Mouse (Mus musculus): ENCODE measurements at regions not wholly inside any gene's neighbourhood (a gene's known extent, or its start where the extent isn't known, plus 50 kb on each side); places are given as distances from the start of the nearest gene placed in this dataset.
A peak's percentile ranks its signal among the peaks of the same experiment; 100 is the strongest.

DNA sequence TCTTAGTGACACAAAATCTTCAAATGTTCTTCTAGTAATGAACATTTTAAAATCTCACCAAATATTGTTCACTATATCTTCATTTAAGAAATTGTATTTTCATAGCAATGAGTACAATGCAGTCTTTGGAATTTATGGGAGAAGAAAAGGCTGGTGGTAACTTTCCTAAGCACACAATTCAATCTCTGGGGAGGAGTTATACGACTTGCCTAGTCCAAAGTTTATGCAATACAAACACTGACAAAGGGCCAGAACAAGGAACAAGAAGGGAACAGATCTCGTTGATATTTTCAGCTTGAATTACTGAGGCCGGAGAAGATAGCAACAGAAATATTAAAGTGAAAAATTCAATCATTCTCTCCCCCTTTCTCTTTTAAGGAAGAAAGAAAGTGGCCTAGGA is 449.2 kb upstream of the Cited2 start:
- H3K36me3 ChIP-seq (ENCODE audit: insufficient read depth, low read length), result no peaks in the 10 kb centered on the region
- no peaks in the 10 kb centered on the region for H3K27me3 ChIP-seq (ENCODE audit: insufficient read depth, low read length)
- no peak for TF ChIP-seq POU5F1 (IDR thresholded peaks at IDR 0.05; ENCODE audit: borderline replicate concordance, low read length)
- no peak for TF ChIP-seq NANOG (IDR thresholded peaks at IDR 0.05; ENCODE audit: borderline replicate concordance, low read length)
- TF ChIP-seq CTCF (conservative IDR thresholded peaks at IDR 0.05; ENCODE audit: low read length), result no peak
- H3K4me1 ChIP-seq (replicated peaks; ENCODE audit: low read depth, low read length), result no peaks in the 10 kb centered on the region
- H3K4me3 ChIP-seq (replicated peaks; ENCODE audit: low read length), result no peak overlapping the region
- H3K9me3 ChIP-seq (ENCODE audit: low read length), result no peaks in the 10 kb centered on the region

DNA sequence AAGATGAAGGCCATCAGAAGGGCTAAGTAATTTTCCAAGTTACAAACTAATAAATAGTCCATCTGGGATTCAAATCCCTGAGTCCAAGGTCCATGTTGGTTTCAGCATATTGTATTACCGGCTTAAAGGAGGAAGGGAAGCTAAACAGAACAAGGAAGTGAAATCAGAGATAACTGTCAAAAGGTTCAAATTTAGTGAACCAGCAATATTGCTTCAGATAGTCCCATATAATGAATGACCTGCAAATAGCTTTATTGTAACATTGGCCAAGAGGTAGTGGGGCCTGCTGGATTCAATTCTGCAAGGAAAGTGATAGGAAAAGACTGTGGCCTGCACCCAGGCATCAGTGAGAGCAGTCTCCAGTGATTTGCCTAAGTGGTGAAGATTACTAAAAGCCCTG is 447.8 kb upstream of the Cited2 start:
- no peaks in the 10 kb centered on the region for H3K9me3 ChIP-seq (ENCODE audit: low read length)
- no peaks in the 10 kb centered on the region for H3K4me1 ChIP-seq (replicated peaks; ENCODE audit: low read depth, low read length)
- no peaks in the 10 kb centered on the region for H3K36me3 ChIP-seq (ENCODE audit: insufficient read depth, low read length)
- TF ChIP-seq NANOG (IDR thresholded peaks at IDR 0.05; ENCODE audit: borderline replicate concordance, low read length) (no peak), CTCF (conservative IDR thresholded peaks at IDR 0.05; ENCODE audit: low read length) (no peak), POU5F1 (IDR thresholded peaks at IDR 0.05; ENCODE audit: borderline replicate concordance, low read length) (no peak)
- no peak overlapping the region for H3K4me3 ChIP-seq (replicated peaks; ENCODE audit: low read length)
- no peaks in the 10 kb centered on the region for H3K27me3 ChIP-seq (ENCODE audit: insufficient read depth, low read length)

- Histone ChIP-seq H3K36me3 (ENCODE audit: insufficient read depth, low read length) (no peaks in the 10 kb centered on the region), H3K4me1 (replicated peaks; ENCODE audit: low read depth, low read length) (no peaks in the 10 kb centered on the region), H3K27me3 (ENCODE audit: insufficient read depth, low read length) (no peaks in the 10 kb centered on the region), H3K9me3 (ENCODE audit: low read length) (no peaks in the 10 kb centered on the region), H3K4me3 (replicated peaks; ENCODE audit: low read length) (no peak overlapping the region)
- TF ChIP-seq NANOG (IDR thresholded peaks at IDR 0.05; ENCODE audit: borderline replicate concordance, low read length) (no peak), CTCF (conservative IDR thresholded peaks at IDR 0.05; ENCODE audit: low read length) (peak; percentile 58)
These were observed 445.1 kb upstream of the Cited2 start for GRCm38 (mm10) chr10:17277911-17278310.

- H3K4me3 ChIP-seq (replicated peaks; ENCODE audit: low read length), result no peak overlapping the region
- H3K4me1 ChIP-seq (replicated peaks; ENCODE audit: low read depth, low read length), result no peaks in the 10 kb centered on the region
- TF ChIP-seq CTCF (conservative IDR thresholded peaks at IDR 0.05; ENCODE audit: low read length), result no peak
- no peak for TF ChIP-seq NANOG (IDR thresholded peaks at IDR 0.05; ENCODE audit: borderline replicate concordance, low read length)
- TF ChIP-seq POU5F1 (IDR thresholded peaks at IDR 0.05; ENCODE audit: borderline replicate concordance, low read length), result no peak
- no peaks in the 10 kb centered on the region for H3K36me3 ChIP-seq (ENCODE audit: insufficient read depth, low read length)
- no peaks in the 10 kb centered on the region for H3K27me3 ChIP-seq (ENCODE audit: insufficient read depth, low read length)
- peaks cover 17% of the 10 kb centered on the region for H3K9me3 ChIP-seq (ENCODE audit: low read length)
These were observed 438.2 kb upstream of the Cited2 start for GRCm38 (mm10) chr10:17284858-17285257.

GRCm38 (mm10) chr10:17287141-17287540 is 435.9 kb upstream of the Cited2 start:
- Histone ChIP-seq H3K4me3 (replicated peaks; ENCODE audit: low read length) (no peak overlapping the region), H3K36me3 (ENCODE audit: insufficient read depth, low read length) (no peaks in the 10 kb centered on the region), H3K27me3 (ENCODE audit: insufficient read depth, low read length) (no peaks in the 10 kb centered on the region), H3K4me1 (replicated peaks; ENCODE audit: low read depth, low read length) (no peaks in the 10 kb centered on the region), H3K9me3 (ENCODE audit: low read length) (peaks cover 17% of the 10 kb centered on the region)
- TF ChIP-seq POU5F1 (IDR thresholded peaks at IDR 0.05; ENCODE audit: borderline replicate concordance, low read length) (no peak), CTCF (conservative IDR thresholded peaks at IDR 0.05; ENCODE audit: low read length) (no peak), NANOG (IDR thresholded peaks at IDR 0.05; ENCODE audit: borderline replicate concordance, low read length) (no peak)

DNA sequence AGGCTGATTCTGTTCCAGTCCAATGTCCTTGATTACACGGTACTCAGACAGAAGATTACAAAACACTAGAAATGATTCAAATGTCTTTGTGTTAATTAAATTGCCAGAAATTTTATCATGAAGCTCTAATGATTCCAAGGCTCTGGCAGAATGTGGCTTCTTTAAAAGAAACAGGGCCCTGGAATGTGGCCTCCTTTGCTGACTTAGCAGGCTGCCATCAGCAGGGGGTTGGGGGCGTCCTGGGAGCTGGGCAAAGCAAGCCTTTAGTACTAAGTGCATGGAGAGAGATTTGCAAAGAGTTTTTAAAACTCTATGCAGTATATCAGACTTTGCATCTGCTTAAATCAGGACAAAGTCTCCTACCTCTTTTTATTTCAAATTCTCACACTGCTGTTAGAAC is 434.8 kb upstream of the Cited2 start:
- H3K4me1 ChIP-seq (replicated peaks; ENCODE audit: low read depth, low read length), result no peaks in the 10 kb centered on the region
- no peak for TF ChIP-seq CTCF (conservative IDR thresholded peaks at IDR 0.05; ENCODE audit: low read length)
- no peak for TF ChIP-seq NANOG (IDR thresholded peaks at IDR 0.05; ENCODE audit: borderline replicate concordance, low read length)
- no peak for TF ChIP-seq POU5F1 (IDR thresholded peaks at IDR 0.05; ENCODE audit: borderline replicate concordance, low read length)
- no peaks in the 10 kb centered on the region for H3K27me3 ChIP-seq (ENCODE audit: insufficient read depth, low read length)
- H3K9me3 ChIP-seq (ENCODE audit: low read length), result peaks cover 17% of the 10 kb centered on the region
- H3K4me3 ChIP-seq (replicated peaks; ENCODE audit: low read length), result no peak overlapping the region
- no peaks in the 10 kb centered on the region for H3K36me3 ChIP-seq (ENCODE audit: insufficient read depth, low read length)

GRCm38 (mm10) chr10:17292331-17292730 is 430.7 kb upstream of the Cited2 start:
- TF ChIP-seq CTCF (conservative IDR thresholded peaks at IDR 0.05; ENCODE audit: low read length) (no peak), POU5F1 (IDR thresholded peaks at IDR 0.05; ENCODE audit: borderline replicate concordance, low read length) (no peak), NANOG (IDR thresholded peaks at IDR 0.05; ENCODE audit: borderline replicate concordance, low read length) (no peak)
- no peaks in the 10 kb centered on the region for H3K9me3 ChIP-seq (ENCODE audit: low read length)
- no peaks in the 10 kb centered on the region for H3K4me1 ChIP-seq (replicated peaks; ENCODE audit: low read depth, low read length)
- no peak overlapping the region for H3K4me3 ChIP-seq (replicated peaks; ENCODE audit: low read length)
- no peaks in the 10 kb centered on the region for H3K36me3 ChIP-seq (ENCODE audit: insufficient read depth, low read length)
- H3K27me3 ChIP-seq (ENCODE audit: insufficient read depth, low read length), result no peaks in the 10 kb centered on the region

DNA sequence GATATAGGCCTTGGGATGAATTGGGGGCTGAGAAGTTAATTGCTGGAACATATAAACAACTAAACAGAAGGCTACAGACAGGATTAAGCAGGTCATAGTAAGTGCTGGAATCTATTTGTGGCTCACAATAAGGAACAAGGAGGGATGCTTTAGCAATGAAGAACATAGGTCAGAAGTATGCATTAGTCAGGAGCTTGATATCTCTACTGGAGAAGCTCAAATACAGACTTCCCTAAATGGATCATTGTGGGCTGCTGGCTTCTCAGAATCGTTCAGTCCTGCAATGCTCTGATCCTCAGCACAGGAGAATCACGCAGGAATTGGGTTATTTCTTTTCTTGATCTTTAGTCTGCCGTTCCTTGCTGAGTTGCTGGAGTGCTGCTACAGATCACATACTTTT is 428.6 kb upstream of the Cited2 start:
- TF ChIP-seq CTCF (conservative IDR thresholded peaks at IDR 0.05; ENCODE audit: low read length) (no peak), NANOG (IDR thresholded peaks at IDR 0.05; ENCODE audit: borderline replicate concordance, low read length) (no peak), POU5F1 (IDR thresholded peaks at IDR 0.05; ENCODE audit: borderline replicate concordance, low read length) (no peak)

GRCm38 (mm10) chr10:17295157-17295556 is 427.9 kb upstream of the Cited2 start:
- Histone ChIP-seq H3K9me3 (ENCODE audit: low read length) (no peaks in the 10 kb centered on the region), H3K4me1 (replicated peaks; ENCODE audit: low read depth, low read length) (0 out of 2 replicates have a peak, but pooled peaks cover 4% of the 10 kb centered on the region), H3K27me3 (ENCODE audit: insufficient read depth, low read length) (no peaks in the 10 kb centered on the region), H3K4me3 (replicated peaks; ENCODE audit: low read length) (no peak overlapping the region), H3K36me3 (ENCODE audit: insufficient read depth, low read length) (no peaks in the 10 kb centered on the region)
- no peak for TF ChIP-seq CTCF (conservative IDR thresholded peaks at IDR 0.05; ENCODE audit: low read length)

More for the DNA sequence above, 428.6 kb upstream of the Cited2 start:
- Histone ChIP-seq H3K36me3 (ENCODE audit: insufficient read depth, low read length) (no peaks in the 10 kb centered on the region), H3K27me3 (ENCODE audit: insufficient read depth, low read length) (no peaks in the 10 kb centered on the region), H3K9me3 (ENCODE audit: low read length) (no peaks in the 10 kb centered on the region), H3K4me3 (replicated peaks; ENCODE audit: low read length) (no peak overlapping the region), H3K4me1 (replicated peaks; ENCODE audit: low read depth, low read length) (0 out of 2 replicates have a peak, but pooled peaks cover under 1% of the 10 kb centered on the region)
